Mouse (Mus musculus) midbrain, embryonic 15.5 days (tissue): ENCODE results near the gene Susd4. TPM values are rescaled to one million over a fixed set of nuclear protein-coding genes. Genes with fewer than 3 reads are reported as not detected.

Source experiments
- ATAC-seq: fragments of 200-750 bp; cut with Nextera tagmentation; replicated peaks from 2 replicates; pipeline ENCODE4 v1.8.0; 2017; ENCODE audit warnings: moderate TSS enrichment
- H3K27ac ChIP-seq: fragments of 300-500 bp; sonication (generic); 2 replicates; pipeline ENCODE4 v1.5.1; 2015; ENCODE audit warnings: mild to moderate bottlenecking, inconsistent platforms
- H3K27me3 ChIP-seq: fragments of 300-500 bp; sonication (generic); replicated peaks from 2 replicates; pipeline ENCODE4 v1.6.1; 2015; ENCODE audit warnings: inconsistent platforms
- H3K36me3 ChIP-seq: fragments of 300-500 bp; sonication (generic); replicated peaks from 2 replicates; pipeline ENCODE4 v1.6.1; 2015; ENCODE audit warnings: inconsistent platforms
- H3K4me1 ChIP-seq: fragments of 300-500 bp; sonication (generic); 2 replicates; pipeline ENCODE4 v1.6.1; 2015; ENCODE audit warnings: inconsistent platforms
- H3K4me2 ChIP-seq: fragments of 300-500 bp; sonication (generic); 2 replicates; pipeline ENCODE4 v1.6.1; 2015; ENCODE audit warnings: inconsistent platforms, mild to moderate bottlenecking, moderate library complexity
- H3K4me3 ChIP-seq: fragments of 300-500 bp; sonication (generic); 2 replicates; pipeline ENCODE4 v1.5.1; 2015; ENCODE audit warnings: mild to moderate bottlenecking, inconsistent platforms
- H3K9ac ChIP-seq: fragments of 300-500 bp; sonication (generic); 2 replicates; pipeline ENCODE4 v1.6.1; 2015; ENCODE audit warnings: mild to moderate bottlenecking, inconsistent platforms
- H3K9me3 ChIP-seq: fragments of 300-500 bp; sonication (generic); 2 replicates; pipeline ENCODE4 v1.6.1; 2016; ENCODE audit warnings: inconsistent platforms
- WGBS: fragments of 180-500 bp; shearing (Covaris S2); methylation state at CpG from one replicate; pipeline ENCODE4 v1.1.7; 2015; ENCODE audit warnings: mixed read lengths; 5-methylcytosine and 5-hydroxymethylcytosine counted together
- polyA plus RNA-seq: library from polyadenylated mRNA; unstranded; fragments of >200 nt; fragmentation: Nextera tagmentation; extraction: Ambion mirVana; gene quantifications from 2 replicates; pipeline ENCODE4 v1.2.1, GENCODE M21; 2015

Gene Susd4
- polyA plus RNA-seq, result 77.3 and 81.8 TPM in 2 replicates

DNA sequence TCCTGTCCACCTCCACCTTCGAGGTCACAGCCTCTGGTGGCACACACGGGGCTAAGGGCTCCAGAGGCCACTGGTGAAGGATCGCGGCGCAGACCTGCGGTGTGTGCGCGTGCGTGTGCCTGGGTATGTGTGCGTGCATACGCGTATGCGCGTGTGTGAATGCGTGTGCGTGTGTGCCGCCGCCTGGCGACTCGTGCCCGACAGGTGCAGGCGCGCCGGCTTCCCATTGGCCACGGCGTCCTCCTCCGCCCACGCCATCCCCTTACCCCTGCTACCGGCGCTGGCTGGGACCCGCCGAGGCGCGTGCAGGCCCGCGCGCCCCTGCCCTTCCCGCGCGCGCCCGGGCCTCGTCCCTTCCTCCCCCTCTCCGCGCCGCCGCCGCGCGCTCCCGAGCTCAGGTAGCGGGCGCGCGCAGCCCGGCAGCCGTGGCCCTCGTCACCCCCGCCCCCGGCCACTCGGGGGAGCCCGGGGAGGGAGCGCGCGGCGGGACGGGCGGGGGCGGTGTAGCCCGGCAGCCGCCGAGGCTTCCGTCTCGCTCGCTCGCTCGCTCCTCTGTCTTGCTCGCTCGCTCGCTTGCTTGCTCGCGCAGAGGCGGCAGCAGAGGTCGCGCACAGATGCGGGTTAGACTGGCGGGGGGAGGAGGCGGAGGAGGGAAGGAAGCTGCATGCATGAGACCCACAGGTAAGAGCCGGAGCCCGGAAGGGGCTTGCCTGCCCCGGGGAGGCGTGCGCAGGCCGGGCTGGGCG is at the start of gene Susd4:
Susd4 (plus strand) TSS at position 145 of the 746 bp plus-strand sequence.
- Histone ChIP-seq H3K27me3 (no peaks in the 10 kb centered on the region), H3K4me1 (peaks cover 34% of the 10 kb centered on the region; the same call in 1 of the 2 replicates), H3K4me3 (peak within 1 kb of the TSS; percentile 62), H3K4me2 (peak within 1 kb of the TSS; percentile 94), H3K36me3 (no peaks in the 10 kb centered on the region), H3K27ac (peak within 1 kb of the TSS; percentile 89), H3K9me3 (no peaks in the 10 kb centered on the region), H3K9ac (peak within 1 kb of the TSS; percentile 68)
- ATAC-seq, result peak; percentile 95
- under 1% methylated on average over 76 of the region's 95 CpGs for WGBS

GRCm38 (mm10) chr1:182714236-182714935 is 49.3 kb upstream of the Susd4 start:
- H3K27ac ChIP-seq, result no peak overlapping the region
- no peak overlapping the region for H3K4me3 ChIP-seq
- no peaks in the 10 kb centered on the region for H3K36me3 ChIP-seq
- H3K9ac ChIP-seq, result no peak overlapping the region
- no peak for ATAC-seq
- WGBS, result 56% methylated on average over 6 of the region's 6 CpGs
- H3K27me3 ChIP-seq, result no peaks in the 10 kb centered on the region
- no peaks in the 10 kb centered on the region for H3K9me3 ChIP-seq
- no peak overlapping the region for H3K4me2 ChIP-seq
- H3K4me1 ChIP-seq, result 0 out of 2 replicates have a peak, but pooled peaks cover 7% of the 10 kb centered on the region

- H3K4me1 ChIP-seq, result peaks cover 7% of the 10 kb centered on the region
- no peak overlapping the region for H3K4me2 ChIP-seq
- no peaks in the 10 kb centered on the region for H3K9me3 ChIP-seq
- H3K27me3 ChIP-seq, result no peaks in the 10 kb centered on the region
- ATAC-seq, result no peak
- WGBS, result 32% methylated on average over 12 of the region's 12 CpGs
- H3K9ac ChIP-seq, result no peak overlapping the region
- no peaks in the 10 kb centered on the region for H3K36me3 ChIP-seq
- no peak overlapping the region for H3K27ac ChIP-seq
- no peak overlapping the region for H3K4me3 ChIP-seq
These were observed 36.1 kb upstream of the Susd4 start for GRCm38 (mm10) chr1:182727541-182727940.

GRCm38 (mm10) chr1:182729002-182729401 is 34.7 kb upstream of the Susd4 start:
- WGBS, result 67% methylated on average over 9 of the region's 9 CpGs
- Histone ChIP-seq H3K36me3 (no peaks in the 10 kb centered on the region), H3K27ac (no peak overlapping the region), H3K4me3 (no peak overlapping the region), H3K4me1 (peaks cover 7% of the 10 kb centered on the region), H3K27me3 (no peaks in the 10 kb centered on the region), H3K9ac (no peak overlapping the region), H3K4me2 (no peak overlapping the region), H3K9me3 (no peaks in the 10 kb centered on the region)
- ATAC-seq, result no peak

GRCm38 (mm10) chr1:182732695-182733094 is 31.0 kb upstream of the Susd4 start:
- no peak overlapping the region for H3K4me3 ChIP-seq
- no peak for ATAC-seq
- no peak overlapping the region for H3K9ac ChIP-seq
- peaks cover 5% of the 10 kb centered on the region for H3K4me1 ChIP-seq
- H3K27ac ChIP-seq, result no peak overlapping the region
- no peaks in the 10 kb centered on the region for H3K9me3 ChIP-seq
- no peaks in the 10 kb centered on the region for H3K36me3 ChIP-seq
- 64% methylated on average over 7 of the region's 7 CpGs for WGBS
- no peak overlapping the region for H3K4me2 ChIP-seq
- H3K27me3 ChIP-seq, result no peaks in the 10 kb centered on the region

- no peak overlapping the region for H3K4me3 ChIP-seq
- no peak for ATAC-seq
- no peak overlapping the region for H3K9ac ChIP-seq
- no peaks in the 10 kb centered on the region for H3K27me3 ChIP-seq
- no peaks in the 10 kb centered on the region for H3K9me3 ChIP-seq
- no peaks in the 10 kb centered on the region for H3K36me3 ChIP-seq
- H3K4me2 ChIP-seq, result no peak overlapping the region
- H3K27ac ChIP-seq, result no peak overlapping the region
- 58% methylated on average over 4 of the region's 4 CpGs for WGBS
- H3K4me1 ChIP-seq, result no peaks in the 10 kb centered on the region
These were observed 27.8 kb upstream of the Susd4 start for GRCm38 (mm10) chr1:182735891-182736290.

DNA sequence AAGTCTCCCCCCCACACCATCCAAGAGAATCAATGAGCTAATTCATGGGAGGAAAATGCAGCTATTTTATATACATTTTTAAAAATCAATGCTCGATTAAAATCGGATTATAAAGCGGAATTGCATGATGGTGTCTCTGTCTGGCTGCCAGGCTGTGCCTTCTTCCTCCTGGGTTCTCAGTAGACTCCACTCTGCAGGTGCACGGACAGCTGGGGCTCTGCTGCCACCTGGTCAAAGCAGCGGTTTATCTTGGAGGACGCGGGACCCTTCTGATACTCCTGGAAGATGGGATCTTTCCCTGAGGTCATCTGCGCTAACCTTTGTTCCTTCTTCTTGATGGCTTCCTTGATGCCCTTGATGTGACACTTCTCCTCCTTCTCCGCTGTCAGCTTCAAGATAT is 16.6 kb upstream of the Susd4 start:
- no peak overlapping the region for H3K4me3 ChIP-seq
- no peaks in the 10 kb centered on the region for H3K27me3 ChIP-seq
- H3K9me3 ChIP-seq, result no peaks in the 10 kb centered on the region
- no peak overlapping the region for H3K27ac ChIP-seq
- WGBS, result 92% methylated on average over 9 of the region's 9 CpGs
- H3K4me2 ChIP-seq, result no peak overlapping the region
- no peaks in the 10 kb centered on the region for H3K4me1 ChIP-seq
- no peak overlapping the region for H3K9ac ChIP-seq
- no peak for ATAC-seq
- H3K36me3 ChIP-seq, result no peaks in the 10 kb centered on the region

DNA sequence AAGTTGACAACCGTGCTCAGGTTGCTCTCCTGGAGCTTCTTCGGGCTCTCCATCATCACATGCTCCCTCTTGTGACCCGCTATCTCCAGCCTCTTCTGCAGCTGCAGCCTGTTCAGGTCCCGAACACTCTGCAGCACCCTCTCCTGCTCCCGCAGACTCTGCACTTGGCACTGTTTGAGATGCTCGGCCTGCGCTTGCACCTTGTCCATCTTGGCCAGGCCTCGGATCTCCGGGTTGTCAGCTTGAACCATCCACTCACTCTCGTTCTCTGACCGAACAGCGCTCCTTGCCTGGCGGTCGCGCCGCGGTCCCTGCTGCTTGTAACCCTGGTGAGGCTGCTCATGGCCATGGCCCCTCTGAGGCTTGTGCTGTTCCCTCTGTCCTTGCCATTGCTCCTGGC is 15.8 kb upstream of the Susd4 start:
- ATAC-seq, result no peak
- H3K4me3 ChIP-seq, result no peak overlapping the region
- no peak overlapping the region for H3K4me2 ChIP-seq
- H3K27ac ChIP-seq, result no peak overlapping the region
- WGBS, result 83% methylated on average over 17 of the region's 17 CpGs
- no peaks in the 10 kb centered on the region for H3K36me3 ChIP-seq
- no peaks in the 10 kb centered on the region for H3K9me3 ChIP-seq
- H3K9ac ChIP-seq, result no peak overlapping the region
- no peaks in the 10 kb centered on the region for H3K27me3 ChIP-seq
- H3K4me1 ChIP-seq, result no peaks in the 10 kb centered on the region

- Histone ChIP-seq H3K4me3 (no peak within 1 kb of the TSS), H3K27me3 (no peaks in the 10 kb centered on the region), H3K36me3 (no peaks in the 10 kb centered on the region), H3K4me1 (0 out of 2 replicates have a peak, but pooled peaks cover 4% of the 10 kb centered on the region), H3K9me3 (no peaks in the 10 kb centered on the region), H3K4me2 (no peak within 1 kb of the TSS), H3K9ac (no peak within 1 kb of the TSS), H3K27ac (no peak within 1 kb of the TSS)
- WGBS, result 91% methylated on average over 9 of the region's 9 CpGs
- ATAC-seq, result no peak
These were observed 14.6 kb upstream of the Susd4 start, which contains the start of gene Ccdc185 for GRCm38 (mm10) chr1:182749080-182749479. Gene Ccdc185 (minus strand): TSS chr1:182749180.

- 0 out of 2 replicates have a peak, but pooled peaks cover 4% of the 10 kb centered on the region for H3K4me1 ChIP-seq
- H3K4me2 ChIP-seq, result no peak overlapping the region
- no peaks in the 10 kb centered on the region for H3K27me3 ChIP-seq
- H3K9ac ChIP-seq, result no peak overlapping the region
- H3K27ac ChIP-seq, result no peak overlapping the region
- no peaks in the 10 kb centered on the region for H3K36me3 ChIP-seq
- no peak for ATAC-seq
- no peaks in the 10 kb centered on the region for H3K9me3 ChIP-seq
- 49% methylated on average over 8 of the region's 8 CpGs for WGBS
- H3K4me3 ChIP-seq, result no peak overlapping the region
These were observed 12.4 kb upstream of the Susd4 start for GRCm38 (mm10) chr1:182751301-182751700.

DNA sequence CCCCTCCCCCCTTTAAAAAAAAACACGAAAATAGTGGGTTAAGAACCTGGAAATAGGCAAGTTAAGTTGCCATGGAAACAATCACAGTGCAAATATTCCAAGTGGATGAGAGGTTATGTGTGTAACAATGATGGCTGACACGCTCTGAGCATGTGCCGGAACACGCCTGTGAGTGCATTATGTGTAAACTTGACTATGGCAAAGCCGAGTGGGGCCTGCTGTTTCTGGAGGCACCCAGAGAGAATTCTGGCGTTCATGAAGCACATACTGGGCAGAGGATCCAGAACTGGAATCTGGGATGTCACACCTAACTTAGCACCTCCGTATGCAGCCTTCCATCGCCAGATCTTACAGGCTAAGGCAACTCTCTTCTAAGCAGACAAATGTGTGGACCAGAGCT is 10.0 kb upstream of the Susd4 start:
- WGBS, result 72% methylated on average over 8 of the region's 8 CpGs
- no peak overlapping the region for H3K4me3 ChIP-seq
- H3K27ac ChIP-seq, result no peak overlapping the region
- ATAC-seq, result no peak
- H3K4me1 ChIP-seq, result 0 out of 2 replicates have a peak, but pooled peaks cover 4% of the 10 kb centered on the region
- H3K4me2 ChIP-seq, result no peak overlapping the region
- no peaks in the 10 kb centered on the region for H3K36me3 ChIP-seq
- H3K27me3 ChIP-seq, result no peaks in the 10 kb centered on the region
- no peaks in the 10 kb centered on the region for H3K9me3 ChIP-seq
- H3K9ac ChIP-seq, result no peak overlapping the region

DNA sequence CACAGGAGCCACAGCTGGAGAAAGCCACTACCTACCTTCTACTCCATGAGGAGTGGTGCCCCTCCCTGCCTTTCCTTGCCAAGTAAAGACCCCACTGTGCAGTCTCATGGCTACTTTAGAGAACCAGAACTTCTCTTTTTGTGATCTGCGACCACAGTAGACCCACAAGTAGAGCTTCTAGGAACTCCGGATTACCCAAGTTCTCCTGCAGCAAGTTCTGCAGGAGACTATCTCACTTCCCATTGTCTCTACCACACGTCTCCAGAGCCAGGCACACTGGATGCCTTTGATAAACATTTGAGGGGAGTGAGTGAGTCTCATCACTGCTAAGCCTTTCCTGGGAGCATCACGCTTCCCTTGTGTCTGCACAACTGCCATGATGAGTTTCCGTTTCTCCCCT is 8.8 kb upstream of the Susd4 start:
- H3K36me3 ChIP-seq, result no peaks in the 10 kb centered on the region
- no peak for ATAC-seq
- no peak overlapping the region for H3K4me2 ChIP-seq
- no peak overlapping the region for H3K4me3 ChIP-seq
- H3K27ac ChIP-seq, result no peak overlapping the region
- WGBS, result 79% methylated on average over 5 of the region's 5 CpGs
- no peaks in the 10 kb centered on the region for H3K27me3 ChIP-seq
- no peak overlapping the region for H3K9ac ChIP-seq
- H3K9me3 ChIP-seq, result no peaks in the 10 kb centered on the region
- H3K4me1 ChIP-seq, result 0 out of 2 replicates have a peak, but pooled peaks cover 4% of the 10 kb centered on the region
